Mouse (Mus musculus): ENCODE measurements around the gene Usp33. TPM values are rescaled to one million over a fixed set of nuclear protein-coding genes. Genes with fewer than 3 reads are reported as not detected.

Gene Usp33
- total and polyA plus RNA-seq, 2 experiments from 2014 or later: 70.7 to 83.3 TPM

- ATAC-seq (ENCODE audit: low FRiP score) (no peak), DNase-seq (ENCODE audit: low spot score) (no peak)
These were observed 10.2 kb upstream of the Usp33 start for GRCm38 (mm10) chr3:152336085-152336484.

GRCm38 (mm10) chr3:152339862-152340557 lies 6.3 kb upstream of the Usp33 start, which contains the start of gene Miga1:
Gene Miga1, minus strand, starts transcription at chr3:152340407.
- ATAC-seq (ENCODE audit: low FRiP score) (peak; percentile 95), DNase-seq (ENCODE audit: low spot score) (peak; percentile 92)
- Histone ChIP-seq H3K9me3 (ENCODE audit: low read length) (no peaks in the 10 kb centered on the region), H3K27ac (ENCODE audit: low read depth, low read length) (peak within 1 kb of the TSS; percentile 83), H3K27me3 (ENCODE audit: insufficient read depth, low read length) (no peaks in the 10 kb centered on the region), H3K36me3 (ENCODE audit: insufficient read depth, low read length) (peaks cover 19% of the 10 kb centered on the region), H3K9ac (replicated peaks; ENCODE audit: low read length, poor library complexity, severe bottlenecking) (peak within 1 kb of the TSS; percentile 77), H3K4me2 (ENCODE audit: low read depth, low read length, poor library complexity, severe bottlenecking) (peak within 1 kb of the TSS; percentile 52), H3K4me1 (ENCODE audit: insufficient read depth, low read length) (no peaks in the 10 kb centered on the region; the same call in 1 of the 2 replicates), H3K4me3 (ENCODE audit: low read depth, low read length) (peak within 1 kb of the TSS; percentile 69)
- 1% methylated on average over 54 of the region's 54 CpGs for WGBS
- TF ChIP-seq CTCF (IDR thresholded peaks at IDR 0.05): no peak; the same call in 1 of the 2 replicates

More at GRCm38 (mm10) chr3:152336085-152336484, 10.2 kb upstream of the Usp33 start:
- H3K4me3 ChIP-seq (ENCODE audit: low read depth, low read length): no peak overlapping the region
- H3K36me3 ChIP-seq (ENCODE audit: insufficient read depth, low read length): peaks cover 39% of the 10 kb centered on the region
- H3K4me1 ChIP-seq (ENCODE audit: insufficient read depth, low read length): no peaks in the 10 kb centered on the region; the same call in 1 of the 2 replicates
- H3K27ac ChIP-seq (ENCODE audit: low read depth, low read length): no peak overlapping the region
- WGBS: 76% methylated on average over 8 of the region's 8 CpGs
- no peak overlapping the region for H3K4me2 ChIP-seq (ENCODE audit: low read depth, low read length, poor library complexity, severe bottlenecking)
- H3K9ac ChIP-seq (replicated peaks; ENCODE audit: low read length, poor library complexity, severe bottlenecking): no peak overlapping the region
- TF ChIP-seq CTCF (IDR thresholded peaks at IDR 0.05): no peak
- no peaks in the 10 kb centered on the region for H3K27me3 ChIP-seq (ENCODE audit: insufficient read depth, low read length)
- no peaks in the 10 kb centered on the region for H3K9me3 ChIP-seq (ENCODE audit: low read length)

GRCm38 (mm10) chr3:152342961-152343517 lies 3.2 kb upstream of the Usp33 start:
- no peak overlapping the region for H3K4me2 ChIP-seq (ENCODE audit: low read depth, low read length, poor library complexity, severe bottlenecking)
- 91% methylated on average over 15 of the region's 15 CpGs for WGBS
- no peaks in the 10 kb centered on the region for H3K27me3 ChIP-seq (ENCODE audit: insufficient read depth, low read length)
- ATAC-seq (ENCODE audit: low FRiP score) (no peak), DNase-seq (ENCODE audit: low spot score) (no peak)
- no peak overlapping the region for H3K4me3 ChIP-seq (ENCODE audit: low read depth, low read length)
- H3K9ac ChIP-seq (replicated peaks; ENCODE audit: low read length, poor library complexity, severe bottlenecking): no peak overlapping the region
- no peak for TF ChIP-seq CTCF (IDR thresholded peaks at IDR 0.05)
- no peak overlapping the region for H3K27ac ChIP-seq (ENCODE audit: low read depth, low read length)
- H3K9me3 ChIP-seq (ENCODE audit: low read length): no peaks in the 10 kb centered on the region
- H3K36me3 ChIP-seq (ENCODE audit: insufficient read depth, low read length): no peaks in the 10 kb centered on the region
- peaks cover 2% of the 10 kb centered on the region for H3K4me1 ChIP-seq (ENCODE audit: insufficient read depth, low read length)

- Histone ChIP-seq H3K36me3 (ENCODE audit: insufficient read depth, low read length) (no peaks in the 10 kb centered on the region), H3K4me3 (ENCODE audit: low read depth, low read length) (peak overlapping the region; percentile 75), H3K27me3 (ENCODE audit: insufficient read depth, low read length) (no peaks in the 10 kb centered on the region), H3K4me1 (ENCODE audit: insufficient read depth, low read length) (peaks cover 4% of the 10 kb centered on the region), H3K27ac (ENCODE audit: low read depth, low read length) (peak overlapping the region; percentile 89), H3K9ac (replicated peaks; ENCODE audit: low read length, poor library complexity, severe bottlenecking) (peak overlapping the region; percentile 91), H3K9me3 (ENCODE audit: low read length) (no peaks in the 10 kb centered on the region), H3K4me2 (ENCODE audit: low read depth, low read length, poor library complexity, severe bottlenecking) (peak overlapping the region; percentile 65)
- DNase-seq (ENCODE audit: low spot score) (peak; percentile 42), ATAC-seq (ENCODE audit: low FRiP score) (peak; percentile 10)
- no peak for TF ChIP-seq CTCF (IDR thresholded peaks at IDR 0.05)
- under 1% methylated on average over 41 of the region's 54 CpGs for WGBS
These were observed 409 bp downstream of the Usp33 start for GRCm38 (mm10) chr3:152346633-152347141.

GRCm38 (mm10) chr3:152347227-152347626 lies 949 bp downstream of the Usp33 start:
- H3K4me2 ChIP-seq (ENCODE audit: low read depth, low read length, poor library complexity, severe bottlenecking): peak overlapping the region; percentile 65
- no peaks in the 10 kb centered on the region for H3K36me3 ChIP-seq (ENCODE audit: insufficient read depth, low read length)
- no peak for TF ChIP-seq CTCF (IDR thresholded peaks at IDR 0.05)
- peak overlapping the region; percentile 75 for H3K4me3 ChIP-seq (ENCODE audit: low read depth, low read length)
- H3K27ac ChIP-seq (ENCODE audit: low read depth, low read length): peak overlapping the region; percentile 89; the same call in 1 of the 2 replicates
- H3K27me3 ChIP-seq (ENCODE audit: insufficient read depth, low read length): no peaks in the 10 kb centered on the region
- H3K9ac ChIP-seq (replicated peaks; ENCODE audit: low read length, poor library complexity, severe bottlenecking): peak overlapping the region; percentile 91
- 26% methylated on average over 3 of the region's 3 CpGs for WGBS
- DNase-seq (ENCODE audit: low spot score) (no peak), ATAC-seq (ENCODE audit: low FRiP score) (no peak)
- peaks cover 4% of the 10 kb centered on the region for H3K4me1 ChIP-seq (ENCODE audit: insufficient read depth, low read length)
- H3K9me3 ChIP-seq (ENCODE audit: low read length): no peaks in the 10 kb centered on the region
